In genomic region chr12:79785691-79786090, GRCm38 (mm10) we compare ENCODE assay signal across 15 mouse cellular contexts.
DNase-seq lines count a peak whose midpoint lies in the region; ATAC-seq lines count a peak whose summit lies in the region.
"Had no signal": no experiment of that assay in that cellular context is flagged by ENCODE, and none has a peak within 500 bp of the region (broad histone marks: within the 10 kb centered on the region; RNA-seq: fewer than 3 reads in every experiment).

No protein-coding gene starts in this region.

- H3K4me3 ChIP-seq in forebrain, embryonic 10.5 days, result no peak overlapping the region
- H3K4me3 ChIP-seq in forebrain, embryonic 13.5 days, result no peak overlapping the region
- no peak overlapping the region for H3K4me3 ChIP-seq in midbrain, embryonic 10.5 days
- H3K4me3 ChIP-seq in midbrain, embryonic 11.5 days (ENCODE audit: low read depth, low read length), result no peak overlapping the region
- no peak overlapping the region for H3K4me3 ChIP-seq in embryonic facial prominence, embryonic 14.5 days (ENCODE audit: low read depth, low read length)
- no peak overlapping the region for H3K4me3 ChIP-seq in intestine, embryonic 15.5 days (replicated peaks)
- H3K4me3 ChIP-seq: heart, embryonic 12.5 days had no signal

- H3K4me1 ChIP-seq in forebrain, embryonic 10.5 days, result peaks cover 16% of the 10 kb centered on the region
- no peaks in the 10 kb centered on the region for H3K4me1 ChIP-seq in forebrain, embryonic 13.5 days
- peaks cover 7% of the 10 kb centered on the region; the same call in 1 of the 2 replicates for H3K4me1 ChIP-seq in midbrain, embryonic 10.5 days
- H3K4me1 ChIP-seq in midbrain, embryonic 11.5 days (ENCODE audit: control insufficient read depth, insufficient read depth, low read length), result no peaks in the 10 kb centered on the region
- peaks cover 19% of the 10 kb centered on the region for H3K4me1 ChIP-seq in embryonic facial prominence, embryonic 14.5 days (ENCODE audit: control insufficient read depth, insufficient read depth, low read length)
- 0 out of 2 replicates have a peak, but pooled peaks cover 3% of the 10 kb centered on the region for H3K4me1 ChIP-seq in intestine, embryonic 15.5 days (replicated peaks)
- H3K4me1 ChIP-seq: heart, embryonic 12.5 days had no signal

- 96% methylated on average over 3 of the region's 3 CpGs for WGBS in forebrain, embryonic 10.5 days
- 96% methylated on average over 3 of the region's 3 CpGs for WGBS in forebrain, embryonic 13.5 days
- 93% methylated on average over 3 of the region's 3 CpGs for WGBS in midbrain, embryonic 10.5 days
- 94% methylated on average over 3 of the region's 3 CpGs for WGBS in midbrain, embryonic 11.5 days
- 84% methylated on average over 3 of the region's 3 CpGs for WGBS in embryonic facial prominence, embryonic 14.5 days
- WGBS in intestine, embryonic 15.5 days, result 95% methylated on average over 3 of the region's 3 CpGs

- H3K9ac ChIP-seq in forebrain, embryonic 13.5 days, result no peak overlapping the region
- no peak overlapping the region for H3K9ac ChIP-seq in midbrain, embryonic 11.5 days (ENCODE audit: low read length)
- H3K9ac ChIP-seq in embryonic facial prominence, embryonic 14.5 days (ENCODE audit: low read depth, low read length), result no peak overlapping the region
- H3K9ac ChIP-seq in intestine, embryonic 15.5 days, result no peak overlapping the region
- H3K9ac ChIP-seq: heart, embryonic 12.5 days had no signal

- peaks cover 6% of the 10 kb centered on the region for H3K9me3 ChIP-seq in forebrain, embryonic 10.5 days
- peaks cover 8% of the 10 kb centered on the region for H3K9me3 ChIP-seq in forebrain, embryonic 13.5 days (replicated peaks)
- peaks cover 10% of the 10 kb centered on the region; the same call in 1 of the 2 replicates for H3K9me3 ChIP-seq in midbrain, embryonic 10.5 days (replicated peaks)
- H3K9me3 ChIP-seq in midbrain, embryonic 11.5 days (ENCODE audit: control insufficient read depth, low read length), result no peaks in the 10 kb centered on the region; the same call in 1 of the 2 replicates
- 0 out of 2 replicates have a peak, but pooled peaks cover 4% of the 10 kb centered on the region for H3K9me3 ChIP-seq in embryonic facial prominence, embryonic 14.5 days (ENCODE audit: control insufficient read depth, low read length)
- H3K9me3 ChIP-seq in intestine, embryonic 15.5 days, result no peaks in the 10 kb centered on the region

- no peak overlapping the region for H3K4me2 ChIP-seq in forebrain, embryonic 13.5 days
- no peak overlapping the region for H3K4me2 ChIP-seq in midbrain, embryonic 11.5 days
- H3K4me2 ChIP-seq in embryonic facial prominence, embryonic 14.5 days (ENCODE audit: low read depth, low read length), result no peak overlapping the region
- H3K4me2 ChIP-seq in intestine, embryonic 15.5 days (replicated peaks), result no peak overlapping the region
- H3K4me2 ChIP-seq: heart, embryonic 12.5 days had no signal

- no peaks in the 10 kb centered on the region for H3K27me3 ChIP-seq in forebrain, embryonic 10.5 days (ENCODE audit: poor library complexity, severe bottlenecking)
- H3K27me3 ChIP-seq in forebrain, embryonic 13.5 days, result no peaks in the 10 kb centered on the region
- H3K27me3 ChIP-seq in midbrain, embryonic 10.5 days (ENCODE audit: low read depth, poor library complexity, severe bottlenecking), result no peaks in the 10 kb centered on the region
- H3K27me3 ChIP-seq in midbrain, embryonic 11.5 days (ENCODE audit: control insufficient read depth, insufficient read depth, low read length), result no peaks in the 10 kb centered on the region
- no peaks in the 10 kb centered on the region for H3K27me3 ChIP-seq in embryonic facial prominence, embryonic 14.5 days (replicated peaks; ENCODE audit: control insufficient read depth, insufficient read depth, low read length)
- no peaks in the 10 kb centered on the region for H3K27me3 ChIP-seq in intestine, embryonic 15.5 days (replicated peaks)
- H3K27me3 ChIP-seq: heart, embryonic 12.5 days had no signal

- no peak for ATAC-seq in forebrain, embryonic 13.5 days
- no peak for ATAC-seq in midbrain, embryonic 11.5 days (ENCODE audit: low FRiP score)
- no peak for ATAC-seq in embryonic facial prominence, embryonic 14.5 days (ENCODE audit: low read depth)
- ATAC-seq in intestine, embryonic 15.5 days, result no peak
- ATAC-seq: forebrain, embryonic 16.5 days; hindbrain, embryonic 16.5 days; inflammation-experienced regulatory T-cells, adult 6 months had no signal

- no peak for DNase-seq in forebrain, embryonic 10.5 days (ENCODE audit: extremely low spot score, low spot score)
- DNase-seq in midbrain, embryonic 10.5 days (ENCODE audit: low spot score), result no peak
- DNase-seq in midbrain, embryonic 11.5 days (ENCODE audit: low spot score, missing footprints), result no peak
- peak; percentile 70 for DNase-seq in embryonic facial prominence, embryonic 14.5 days (ENCODE audit: low spot score)
- DNase-seq in cerebellum, adult 9-11 months, result no peak
- DNase-seq: adrenal gland, postnatal 14 days; cerebellum, adult 18-20 months; cerebellum, postnatal 10 days; gastrocnemius, postnatal 25 days had no signal

- peaks cover 3% of the 10 kb centered on the region for H3K36me3 ChIP-seq in forebrain, embryonic 10.5 days (replicated peaks)
- no peaks in the 10 kb centered on the region for H3K36me3 ChIP-seq in forebrain, embryonic 13.5 days (ENCODE audit: poor library complexity, severe bottlenecking)
- peaks cover 7% of the 10 kb centered on the region for H3K36me3 ChIP-seq in midbrain, embryonic 10.5 days
- H3K36me3 ChIP-seq in midbrain, embryonic 11.5 days (ENCODE audit: control insufficient read depth, insufficient read depth, low read length), result no peaks in the 10 kb centered on the region
- no peaks in the 10 kb centered on the region for H3K36me3 ChIP-seq in embryonic facial prominence, embryonic 14.5 days (ENCODE audit: control insufficient read depth, insufficient read depth, low read length)
- H3K36me3 ChIP-seq in intestine, embryonic 15.5 days, result no peaks in the 10 kb centered on the region

- 0 out of 2 replicates have a peak overlapping the region, but pooled peaks have one; percentile 9 for H3K27ac ChIP-seq in forebrain, embryonic 10.5 days
- no peak overlapping the region for H3K27ac ChIP-seq in forebrain, embryonic 13.5 days
- H3K27ac ChIP-seq in midbrain, embryonic 10.5 days (replicated peaks), result peak overlapping the region; percentile 38
- H3K27ac ChIP-seq in midbrain, embryonic 11.5 days (ENCODE audit: low read depth, low read length), result no peak overlapping the region
- no peak overlapping the region for H3K27ac ChIP-seq in embryonic facial prominence, embryonic 14.5 days (replicated peaks; ENCODE audit: low read depth, low read length)
- no peak overlapping the region for H3K27ac ChIP-seq in intestine, embryonic 15.5 days

Comparison
In these comparisons a context has a peak if more than half of its experiments do, and no peak if none do; other contexts are left out.
1. H3K27ac ChIP-seq: peak in forebrain, embryonic 10.5 days (single experiment) and midbrain, embryonic 10.5 days (single experiment); none in forebrain, embryonic 13.5 days (single experiment), midbrain, embryonic 11.5 days (single experiment), embryonic facial prominence, embryonic 14.5 days (single experiment) and intestine, embryonic 15.5 days (single experiment).